In genomic region chr1:106735586-106735985, GRCm38 (mm10) we compare ENCODE assay signal across 8 mouse cellular contexts. TPM values are rescaled to one million over a fixed set of nuclear protein-coding genes. Genes with fewer than 3 reads are reported as not detected.
DNase-seq lines count a peak whose midpoint lies in the region; ATAC-seq and TF ChIP-seq lines count a peak whose summit lies in the region.

No protein-coding gene starts in this region.

- no peaks in the 10 kb centered on the region for H3K9me3 ChIP-seq in midbrain, embryonic 14.5 days (ENCODE audit: control insufficient read depth, low read length)
- H3K9me3 ChIP-seq in midbrain, embryonic 15.5 days, result no peaks in the 10 kb centered on the region

- no peak for TF ChIP-seq POLR2A in brain, embryonic 14.5 days (IDR thresholded peaks at IDR 0.05; ENCODE audit: borderline replicate concordance, extremely low read depth, insufficient read depth, insufficient read length, poor library complexity, severe bottlenecking)

- H3K36me3 ChIP-seq in midbrain, embryonic 14.5 days (ENCODE audit: control insufficient read depth, insufficient read depth, low read length), result peaks cover 28% of the 10 kb centered on the region
- H3K36me3 ChIP-seq in midbrain, embryonic 15.5 days (replicated peaks), result peaks cover 8% of the 10 kb centered on the region; the same call in 1 of the 2 replicates

- no peak overlapping the region for H3K4me2 ChIP-seq in midbrain, embryonic 14.5 days (ENCODE audit: low read length)
- no peak overlapping the region for H3K4me2 ChIP-seq in midbrain, embryonic 15.5 days

- no peak for DNase-seq in gastrocnemius, adult 2 months
- DNase-seq in gastrocnemius, postnatal 25 days, result no peak
- peak; percentile 73 for DNase-seq in midbrain, embryonic 14.5 days
- DNase-seq in brain, embryonic 14.5 days (ENCODE audit: low read depth), result peak; percentile 70

- intact Hi-C loops in gastrocnemius, adult 2 months (cut with DNase I), result loop anchor here (5.0 kb wide), 2 partner anchors 193 to 223 kb away; no protein-coding TSS in a partner anchor

- H3K4me1 ChIP-seq in midbrain, embryonic 14.5 days (ENCODE audit: control insufficient read depth, insufficient read depth, low read length), result no peaks in the 10 kb centered on the region
- no peaks in the 10 kb centered on the region for H3K4me1 ChIP-seq in midbrain, embryonic 15.5 days

- H3K4me3 ChIP-seq in gastrocnemius, adult 2 months, result no peak overlapping the region
- H3K4me3 ChIP-seq in midbrain, embryonic 14.5 days (replicated peaks; ENCODE audit: low read depth, low read length), result no peak overlapping the region
- H3K4me3 ChIP-seq in midbrain, embryonic 15.5 days, result no peak overlapping the region

- H3K9ac ChIP-seq in midbrain, embryonic 14.5 days (replicated peaks; ENCODE audit: low read length), result no peak overlapping the region
- no peak overlapping the region for H3K9ac ChIP-seq in midbrain, embryonic 15.5 days

- no peaks in the 10 kb centered on the region for H3K27me3 ChIP-seq in midbrain, embryonic 14.5 days (ENCODE audit: control insufficient read depth, insufficient read depth, low read length)
- no peaks in the 10 kb centered on the region for H3K27me3 ChIP-seq in midbrain, embryonic 15.5 days (replicated peaks)

- WGBS in midbrain, embryonic 14.5 days, result 62% methylated on average over 2 of the region's 2 CpGs
- WGBS in midbrain, embryonic 15.5 days, result 57% methylated on average over 2 of the region's 2 CpGs

- no peak overlapping the region for H3K27ac ChIP-seq in gastrocnemius, adult 2 months
- H3K27ac ChIP-seq in midbrain, embryonic 14.5 days (replicated peaks; ENCODE audit: low read depth, low read length), result no peak overlapping the region
- no peak overlapping the region for H3K27ac ChIP-seq in midbrain, embryonic 15.5 days

- peak; percentile 46; the same call in 1 of the 2 replicates for ATAC-seq in midbrain, embryonic 14.5 days (ENCODE audit: low FRiP score, low TSS enrichment)
- ATAC-seq in midbrain, embryonic 15.5 days (replicated peaks), result no peak
- peak; percentile 69 to 71; a peak in 3 of 4 replicates for ATAC-seq in hematopoietic stem cell, adult 5-6 weeks (replicated peaks in 1 of 2; ENCODE audit: insufficient read depth in 1 of 2, low FRiP score in 2 of 2, low TSS enrichment in 1 of 2, low read depth in 1 of 2, poor library complexity in 2 of 2, severe bottlenecking in 2 of 2)
- ATAC-seq in megakaryocyte, adult 5-6 weeks (ENCODE audit: poor library complexity, severe bottlenecking), result peak; percentile 78
- no peak for ATAC-seq in activated CD4-positive, CD25-positive, alpha-beta regulatory T cell, adult 4 months

- peak; percentile 85 for TF ChIP-seq CTCF in gastrocnemius, adult 2 months (IDR thresholded peaks at IDR 0.05)
- peak; percentile 76; the same call in 1 of the 2 replicates for TF ChIP-seq CTCF in brain, embryonic 14.5 days (IDR thresholded peaks at IDR 0.05; ENCODE audit: borderline replicate concordance, extremely low read depth, insufficient read depth, insufficient read length)

RNA-seq across cellular contexts. Expression of gene Bcl2, which starts 21.5 kb away (rescaled TPM):
- total RNA-seq in gastrocnemius, adult 2 months (2021), result 1 to 10 TPM; 1.6 to 2.1 TPM
- 1 to 10 TPM; 1.6 to 1.7 TPM for total RNA-seq in gastrocnemius, postnatal 25 days (2021)
- 10.7 and 12.2 TPM in 2 replicates for polyA plus RNA-seq in midbrain, embryonic 14.5 days (2014; fragmentation: Nextera tagmentation; extraction: Ambion mirVana)
- 15.6 and 15.7 TPM in 2 replicates for polyA plus RNA-seq in midbrain, embryonic 15.5 days (2015; fragmentation: Nextera tagmentation; extraction: Ambion mirVana)
- 3.0 and 7.7 TPM in 2 replicates for polyA plus RNA-seq in brain, embryonic 14.5 days (2012; rRNA removed)
- 36.3 and 39.6 TPM in 2 replicates for total RNA-seq in hematopoietic stem cell, adult 5-6 weeks (2017)
- total RNA-seq in megakaryocyte, adult 5-6 weeks (2015), result 7.1 and 8.0 TPM in 2 replicates
- 7.8 and 11.9 TPM in 2 replicates for total RNA-seq in megakaryocyte, adult 5-6 weeks (2017)
- 100 to 1,000 TPM; 116 to 146 TPM for polyA plus RNA-seq in activated CD4-positive, CD25-positive, alpha-beta regulatory T cell, adult 4 months (2017; shearing (Covaris generic))

RNA-seq across cellular contexts. Expression of gene Kdsr, which starts 23.9 kb away (rescaled TPM):
- total RNA-seq in gastrocnemius, adult 2 months (2021), result 1 to 10 TPM; 3.9 to 4.4 TPM
- 1 to 10 TPM; 3.7 to 4.8 TPM for total RNA-seq in gastrocnemius, postnatal 25 days (2021)
- polyA plus RNA-seq in midbrain, embryonic 14.5 days (2014; fragmentation: Nextera tagmentation; extraction: Ambion mirVana), result 14.3 and 18.1 TPM in 2 replicates
- polyA plus RNA-seq in midbrain, embryonic 15.5 days (2015; fragmentation: Nextera tagmentation; extraction: Ambion mirVana), result 14.9 and 17.0 TPM in 2 replicates
- polyA plus RNA-seq in brain, embryonic 14.5 days (2012; rRNA removed), result 8.8 and 9.5 TPM in 2 replicates
- 30.3 and 69.4 TPM in 2 replicates for total RNA-seq in hematopoietic stem cell, adult 5-6 weeks (2017)
- 6.5 and 7.1 TPM in 2 replicates for total RNA-seq in megakaryocyte, adult 5-6 weeks (2015)
- total RNA-seq in megakaryocyte, adult 5-6 weeks (2017), result 13.7 and 17.8 TPM in 2 replicates
- 10 to 100 TPM; 26.6 to 27.8 TPM for polyA plus RNA-seq in activated CD4-positive, CD25-positive, alpha-beta regulatory T cell, adult 4 months (2017; shearing (Covaris generic))

Comparison
In these comparisons a context has a peak if more than half of its experiments do, and no peak if none do; other contexts are left out.
1. ATAC-seq: peak in midbrain, embryonic 14.5 days (single experiment), hematopoietic stem cell, adult 5-6 weeks (2 of 2) and megakaryocyte, adult 5-6 weeks (single experiment); none in midbrain, embryonic 15.5 days (single experiment) and activated CD4-positive, CD25-positive, alpha-beta regulatory T cell, adult 4 months (single experiment).
2. DNase-seq: peak in midbrain, embryonic 14.5 days (single experiment) and brain, embryonic 14.5 days (single experiment); none in gastrocnemius, adult 2 months (single experiment) and gastrocnemius, postnatal 25 days (single experiment).